Mouse (Mus musculus) gastrocnemius, postnatal 4 days (tissue): ENCODE measurements around the gene Bcat1. TPM values are rescaled to one million over a fixed set of nuclear protein-coding genes. Genes with fewer than 3 reads are reported as not detected.

Source experiments
- DNase-seq, 2 experiments: peaks; one replicate each; pipeline ENCODE4 v3.0.0; 2021 to 2022; ENCODE audit warnings: low spot score in 2 of 2, mixed read lengths in 2 of 2
- total RNA-seq, 2 experiments: library from RNA; stranded (reverse); gene quantifications; 2 replicates each; pipeline ENCODE4 v1.2.3; 2021

The Bcat1 gene
- total RNA-seq, 2 experiments from 2014 or later = 18.9 to 23.5 TPM

GRCm38 (mm10) chr6:144955887-144956547, 120.0 kb downstream of the Bcat1 start:
- no peak for DNase-seq

GRCm38 (mm10) chr6:144952885-144953284, 123.1 kb downstream of the Bcat1 start:
- no peak for DNase-seq

DNA sequence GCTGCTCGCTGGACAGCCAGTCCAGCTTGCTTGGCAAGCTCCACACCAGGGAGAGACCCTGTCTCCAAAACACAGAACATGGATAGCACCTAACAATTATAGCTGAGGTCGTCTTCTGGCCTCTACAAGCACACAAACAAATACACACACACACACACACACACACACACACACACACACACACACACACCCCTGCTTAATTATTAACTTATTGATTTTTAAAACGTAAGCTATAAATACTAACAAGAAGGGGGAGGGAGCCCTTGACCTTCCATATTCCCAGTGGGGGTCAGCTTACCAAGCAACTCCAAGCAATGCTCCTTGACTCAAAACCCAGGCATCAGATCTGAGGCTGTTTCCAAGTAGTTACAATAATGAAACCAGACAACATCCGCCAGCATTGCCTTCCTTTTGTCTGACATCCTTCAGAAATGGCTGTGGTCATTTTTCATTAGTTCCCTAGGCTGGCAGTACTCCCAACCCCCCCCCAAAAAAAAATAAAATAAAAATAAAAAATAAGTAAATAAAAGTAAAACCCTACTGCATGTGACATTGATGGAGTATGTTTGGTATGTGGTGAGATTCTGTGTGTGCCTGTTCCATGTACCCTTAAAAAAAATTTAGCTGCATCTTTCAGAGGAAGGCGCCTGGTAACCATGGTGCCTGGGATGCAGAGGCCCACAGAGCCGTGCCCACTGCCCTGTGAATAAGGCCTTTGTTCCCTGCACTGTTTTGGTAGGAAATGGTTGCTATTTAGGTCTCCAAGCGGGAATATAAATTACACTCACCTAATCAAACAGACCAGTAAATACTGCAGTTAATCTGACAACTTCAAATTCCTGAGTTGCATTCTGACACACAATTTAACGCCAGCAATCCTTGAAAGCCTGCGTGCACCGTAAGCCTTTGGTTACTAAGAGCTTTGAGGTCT, 131.3 kb downstream of the Bcat1 start:
- no peak for DNase-seq

Other genes with a start within 250 kb of the Bcat1 start
- 1 to 10 TPM; 4.1 to 4.6 TPM for gene Lrmp, start 39.5 kb upstream of the Bcat1 start, total RNA-seq
- gene Casc1, start 134.8 kb upstream of the Bcat1 start, total RNA-seq = under 1 TPM; 0.39 to 0.59 TPM
- 10 to 100 TPM; 50.6 to 51.4 TPM for gene Etfrf1, start 134.9 kb upstream of the Bcat1 start, total RNA-seq
- 10 to 100 TPM; 37.0 to 40.8 TPM for gene Kras, start 174.1 kb upstream of the Bcat1 start, total RNA-seq